Mouse (Mus musculus): ENCODE data around the gene Ttn.

The Ttn gene

GRCm38 (mm10) chr2:76820472-76820871 lies 161.9 kb downstream of the Ttn start:
- DNase-seq (ENCODE audit: low spot score in 2 of 2), result no peak

DNA sequence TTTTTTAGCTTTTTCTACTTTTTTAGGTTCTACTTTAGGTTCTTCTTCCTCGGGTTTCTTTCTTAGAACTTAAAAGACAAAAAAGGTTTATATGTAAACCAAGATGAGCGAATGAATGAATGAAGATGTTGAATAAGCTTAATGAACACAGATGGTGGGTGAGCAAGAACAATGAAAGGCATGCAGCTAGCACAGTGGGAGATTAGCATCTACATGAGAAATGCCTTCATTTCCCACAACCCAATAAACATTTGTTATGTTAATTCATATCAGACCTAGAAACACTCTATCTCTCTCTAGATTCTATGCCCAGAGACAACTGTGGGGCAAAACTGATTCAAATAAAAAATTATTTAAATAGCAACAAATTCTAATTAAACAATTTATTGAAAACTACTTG lies 164.6 kb downstream of the Ttn start:
- no peak for DNase-seq (ENCODE audit: low spot score in 2 of 2)

DNA sequence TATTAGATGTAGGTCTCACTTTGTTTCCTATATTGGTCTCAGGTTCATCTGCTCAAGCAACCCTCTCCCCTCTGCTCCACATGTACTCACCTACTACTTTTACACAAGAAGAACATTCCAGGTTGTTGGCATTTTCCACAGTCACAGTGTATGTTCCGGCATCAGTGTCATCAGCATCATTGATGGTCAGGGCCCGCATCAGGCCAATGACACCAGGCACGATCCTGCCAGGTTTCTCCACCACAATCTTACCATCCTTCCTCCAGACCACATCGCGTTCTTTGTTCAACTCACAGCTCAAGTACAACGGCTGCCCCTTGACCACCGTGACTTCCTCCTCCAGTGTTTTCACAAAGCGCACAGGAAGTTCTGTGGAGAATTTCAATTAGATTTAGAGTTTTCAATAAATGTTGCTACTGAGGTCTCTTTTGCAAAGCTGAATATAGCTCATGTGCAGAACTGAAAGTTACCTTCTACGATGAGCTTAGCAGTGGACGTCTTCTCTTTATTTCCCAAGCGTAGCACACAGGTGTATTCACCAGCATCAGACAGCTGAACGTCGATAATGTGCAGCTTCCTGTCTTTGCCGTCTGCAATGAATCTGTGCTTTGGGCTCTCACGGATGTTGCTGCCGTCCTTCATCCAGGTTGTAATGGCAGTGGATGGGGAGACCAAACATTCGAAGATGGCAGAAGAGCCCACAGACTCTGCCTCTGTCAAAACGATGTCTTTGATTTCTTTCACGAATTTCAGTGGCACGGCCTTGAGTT lies 168.1 kb downstream of the Ttn start:
- no peak for DNase-seq (ENCODE audit: low spot score in 2 of 2)

DNA sequence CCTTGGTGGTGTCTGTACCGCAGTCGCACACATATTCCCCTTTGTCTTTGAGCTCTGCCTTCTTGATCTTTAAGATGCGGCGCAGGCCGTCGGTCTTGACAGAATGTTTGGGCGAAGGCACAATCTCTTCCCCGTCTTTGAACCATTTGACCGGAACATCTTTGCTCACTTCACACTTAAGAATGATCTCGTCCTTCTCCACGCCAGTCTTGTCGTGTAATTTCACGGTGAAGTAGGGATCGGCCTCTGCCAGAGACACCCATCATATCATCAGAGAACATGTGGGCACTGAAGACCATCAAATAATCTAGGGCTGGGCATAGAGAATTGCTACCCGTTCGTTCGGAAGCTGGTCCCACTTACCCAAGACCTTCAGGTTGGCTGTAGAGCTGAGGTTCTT lies 171.2 kb downstream of the Ttn start:
- DNase-seq (ENCODE audit: low spot score in 2 of 2), result no peak

GRCm38 (mm10) chr2:76808334-76808733 lies 174.0 kb downstream of the Ttn start:
- DNase-seq (ENCODE audit: low spot score in 2 of 2), result no peak

GRCm38 (mm10) chr2:76807284-76807683 lies 175.1 kb downstream of the Ttn start:
- no peak for DNase-seq (ENCODE audit: low spot score in 2 of 2)

GRCm38 (mm10) chr2:76806861-76807260 lies 175.5 kb downstream of the Ttn start:
- no peak for DNase-seq (ENCODE audit: low spot score in 2 of 2)

DNA sequence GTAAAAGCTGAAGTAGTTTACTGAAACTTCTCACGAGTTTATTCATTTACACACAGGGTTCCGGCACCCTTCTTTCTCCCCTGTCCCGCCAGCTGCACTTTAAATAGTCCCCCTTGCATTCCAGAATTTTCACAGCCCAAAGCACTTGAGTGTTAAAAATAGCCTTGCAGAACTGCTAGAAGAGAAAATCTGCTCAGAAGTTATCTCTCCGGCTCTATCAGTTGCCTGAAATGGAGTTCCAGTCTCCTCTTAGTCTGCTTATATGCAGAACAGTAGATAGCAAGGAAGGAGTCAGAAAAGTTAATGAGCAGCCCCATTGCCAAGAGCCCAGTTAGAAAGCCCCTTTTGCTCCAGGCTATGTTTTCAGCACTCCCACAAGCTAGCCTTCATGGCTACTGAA lies 176.0 kb downstream of the Ttn start:
- DNase-seq (ENCODE audit: low spot score in 2 of 2), result no peak

- no peak for DNase-seq (ENCODE audit: low spot score in 2 of 2)
These were observed 177.0 kb downstream of the Ttn start for GRCm38 (mm10) chr2:76805191-76805892.

GRCm38 (mm10) chr2:76784171-76784570 lies 198.2 kb downstream of the Ttn start:
- no peak for DNase-seq (ENCODE audit: low spot score in 2 of 2)

DNA sequence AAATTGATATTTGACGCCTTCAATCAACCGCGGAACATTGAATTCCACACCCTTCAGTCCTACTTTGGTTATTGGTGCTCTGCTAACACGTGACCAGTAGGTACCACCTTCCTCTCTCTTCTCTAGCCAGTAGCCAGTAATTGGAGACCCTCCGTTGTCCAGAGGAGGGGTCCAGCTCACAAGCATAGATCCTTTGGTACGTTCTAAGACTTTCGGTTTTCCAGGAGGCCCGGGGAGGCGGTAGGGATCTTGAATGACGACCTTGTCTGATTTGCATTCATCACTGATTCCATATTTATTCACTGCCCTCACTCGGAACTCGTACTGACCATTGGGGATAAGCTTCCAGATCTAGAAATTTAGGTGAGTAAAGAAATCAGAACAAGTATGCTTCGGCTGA lies 201.6 kb downstream of the Ttn start:
- DNase-seq (ENCODE audit: low spot score in 2 of 2), result no peak

DNA sequence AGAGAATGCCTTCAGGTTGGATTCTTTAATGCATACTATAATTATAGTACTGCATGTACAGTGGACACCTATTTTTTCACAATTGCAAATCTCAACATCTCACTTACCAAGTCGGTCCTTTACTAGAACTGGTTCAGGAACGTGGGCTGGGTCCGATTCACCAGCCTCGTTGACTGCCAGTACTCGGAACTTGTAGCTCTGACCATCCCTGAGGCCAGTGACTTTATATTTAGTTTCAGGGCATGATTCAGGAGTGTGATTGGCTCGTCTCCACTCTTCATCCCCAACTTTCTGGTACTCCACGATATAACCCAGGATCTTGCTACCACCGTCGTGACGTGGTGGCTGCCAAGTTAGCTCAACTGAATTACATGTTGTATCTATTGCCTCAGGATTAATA lies 212.5 kb downstream of the Ttn start:
- DNase-seq (ENCODE audit: low spot score in 2 of 2), result no peak

DNA sequence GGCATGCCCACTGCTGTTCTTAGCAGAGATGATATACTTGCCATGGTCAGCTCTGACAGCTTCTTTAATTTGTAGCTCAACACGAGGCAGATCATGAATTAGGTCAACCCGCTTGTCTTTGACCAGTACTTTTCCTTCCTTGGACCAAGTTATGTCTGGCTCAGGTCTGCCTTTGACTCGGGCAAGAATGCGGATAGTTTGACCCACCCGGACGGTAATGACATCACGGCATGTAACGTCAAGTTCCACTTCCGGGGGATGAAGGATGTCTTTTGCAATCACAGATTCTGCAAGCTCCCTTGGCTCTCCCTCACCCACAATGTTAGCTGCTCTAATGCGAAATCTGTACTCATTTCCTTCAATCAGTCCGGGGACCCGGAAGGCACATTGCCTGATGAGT lies 215.1 kb downstream of the Ttn start:
- no peak for DNase-seq (ENCODE audit: low spot score in 2 of 2)

DNA sequence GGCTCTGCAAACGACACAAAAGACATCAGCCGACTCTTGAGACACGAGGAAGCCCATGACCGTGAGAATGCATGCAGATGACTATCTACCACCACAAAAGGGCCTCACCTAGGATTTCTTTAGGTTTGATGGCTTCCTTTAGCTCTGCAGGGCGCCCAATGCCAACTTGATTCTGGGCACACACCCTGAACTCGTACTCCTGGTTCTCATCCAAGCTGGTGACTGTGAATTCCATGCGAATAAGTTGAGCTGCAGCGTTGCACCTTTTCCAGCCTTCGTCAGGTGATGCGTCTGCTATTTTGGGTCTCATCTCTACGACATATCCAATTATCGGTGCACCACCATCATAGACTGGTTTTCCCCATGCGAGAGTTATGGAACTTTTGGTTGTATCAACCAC lies 217.8 kb downstream of the Ttn start:
- no peak for DNase-seq (ENCODE audit: low spot score in 2 of 2)

GRCm38 (mm10) chr2:76762154-76762553 lies 220.2 kb downstream of the Ttn start:
- DNase-seq (ENCODE audit: low spot score in 2 of 2), result no peak

- no peak for DNase-seq (ENCODE audit: low spot score in 2 of 2)
These were observed 225.9 kb downstream of the Ttn start for GRCm38 (mm10) chr2:76756461-76756860.

DNA sequence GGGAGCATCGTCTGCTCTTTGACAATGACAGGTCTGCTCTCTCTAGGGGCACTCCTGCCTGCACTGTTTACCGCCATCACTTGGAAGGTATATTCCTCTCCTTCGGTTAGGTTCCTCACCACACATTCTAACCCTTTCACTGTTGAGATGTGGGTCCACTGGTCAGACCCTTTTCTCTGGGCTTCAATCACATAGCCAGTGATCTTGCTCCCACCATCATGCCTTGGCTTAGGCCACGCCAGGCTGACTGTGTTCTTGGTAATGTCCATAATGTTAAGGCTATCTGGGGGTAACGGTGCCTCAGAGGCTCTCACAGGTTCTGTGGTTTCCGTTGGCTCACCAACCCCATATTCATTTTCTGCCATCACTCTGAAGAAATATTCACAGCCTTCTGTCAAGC lies 230.4 kb downstream of the Ttn start:
- DNase-seq (ENCODE audit: low spot score in 2 of 2), result no peak

- no peak for DNase-seq (ENCODE audit: low spot score in 2 of 2)
These were observed 232.8 kb downstream of the Ttn start for GRCm38 (mm10) chr2:76749341-76750110.

- no peak for DNase-seq (ENCODE audit: low spot score in 2 of 2)
These were observed 233.7 kb downstream of the Ttn start for GRCm38 (mm10) chr2:76748696-76749095.

DNA sequence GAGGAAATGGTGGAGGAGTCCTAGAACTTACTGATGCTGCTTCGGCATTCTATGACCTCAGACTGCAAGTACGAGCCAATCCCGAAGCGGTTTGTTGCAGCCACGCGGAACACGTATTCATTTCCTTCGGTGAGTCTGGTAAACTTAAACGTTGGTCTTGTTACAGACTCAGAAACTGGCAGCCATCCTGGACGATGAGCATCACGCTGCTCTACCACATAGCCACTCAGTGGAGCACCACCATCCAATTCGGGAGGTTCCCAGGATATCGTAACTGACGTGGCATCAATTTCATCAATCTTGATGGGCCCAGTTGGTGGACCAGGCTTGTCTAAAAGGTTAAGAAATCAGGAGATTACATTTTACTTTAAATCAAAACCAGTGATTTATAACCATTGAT lies 262.7 kb downstream of the Ttn start:
- DNase-seq (ENCODE audit: low spot score in 2 of 2), result no peak

DNA sequence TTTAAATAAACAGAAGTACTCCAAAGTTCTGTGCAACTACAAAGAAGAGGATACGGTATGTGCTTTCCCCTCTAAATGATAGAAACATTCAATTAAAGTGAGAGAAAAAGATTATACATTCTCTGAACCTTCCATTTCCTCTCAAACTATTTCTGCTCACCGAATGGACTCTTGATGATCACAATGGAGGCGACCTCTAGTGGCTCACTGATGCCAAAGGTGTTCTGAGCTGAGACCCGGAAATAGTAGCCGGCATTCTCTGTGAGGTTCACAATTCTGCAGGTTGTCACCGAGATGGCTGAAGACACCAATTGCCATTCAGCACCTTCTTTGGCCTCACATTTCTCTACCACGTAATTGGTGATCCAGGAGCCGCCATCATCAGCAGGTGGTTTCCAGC lies 267.4 kb downstream of the Ttn start:
- no peak for DNase-seq (ENCODE audit: low spot score in 2 of 2)

- DNase-seq (ENCODE audit: low spot score in 2 of 2), result no peak
These were observed 273.8 kb downstream of the Ttn start for GRCm38 (mm10) chr2:76708512-76708911.

GRCm38 (mm10) chr2:76705655-76706054 lies 276.7 kb downstream of the Ttn start:
- no peak for DNase-seq (ENCODE audit: low spot score in 2 of 2)
